Mouse (Mus musculus): ENCODE measurements around the gene Ccdc88b. TPM values are rescaled to one million over a fixed set of nuclear protein-coding genes. Genes with fewer than 3 reads are reported as not detected.

Gene Ccdc88b
- polyA plus RNA-seq, 1 experiment from 2014 or later = 0.68 TPM

GRCm38 (mm10) chr19:6852393-6853305 lies 5.4 kb downstream of the Ccdc88b start:
- Histone ChIP-seq H3K27me3 (replicated peaks; ENCODE audit: control insufficient read depth, insufficient read depth, low read length) (peaks cover 15% of the 10 kb centered on the region), H3K4me3 (replicated peaks; ENCODE audit: low read length) (no peak overlapping the region), H3K4me2 (ENCODE audit: low read length) (no peak overlapping the region), H3K4me1 (replicated peaks; ENCODE audit: control insufficient read depth, insufficient read depth, low read length) (peaks cover 10% of the 10 kb centered on the region), H3K9ac (replicated peaks; ENCODE audit: low read depth, low read length) (no peak overlapping the region), H3K9me3 (ENCODE audit: control insufficient read depth, low read length) (no peaks in the 10 kb centered on the region), H3K36me3 (ENCODE audit: control insufficient read depth, insufficient read depth) (no peaks in the 10 kb centered on the region), H3K27ac (ENCODE audit: low read length) (no peak overlapping the region)
- no peak for ATAC-seq
- WGBS = 72% methylated on average over 21 of the region's 21 CpGs

DNA sequence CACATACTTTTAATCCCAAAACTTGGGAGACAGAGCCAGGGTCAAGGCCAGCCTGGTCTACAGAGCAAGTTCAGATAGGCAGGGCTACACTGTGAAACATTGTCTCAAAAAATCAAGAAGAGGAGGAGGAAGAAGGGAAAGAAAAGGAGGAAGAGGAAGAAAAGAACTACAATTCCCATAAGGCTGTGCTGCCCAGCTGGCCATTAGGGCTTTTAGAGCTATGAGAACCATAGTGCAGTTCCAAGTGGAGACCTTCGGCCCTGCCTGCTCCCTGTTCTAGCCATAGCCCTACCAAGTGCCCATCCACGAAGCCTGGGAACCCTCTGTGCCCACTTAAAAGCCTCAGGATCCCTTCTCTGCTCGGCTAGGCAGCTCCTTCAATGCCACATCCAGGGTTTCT lies 6.5 kb downstream of the Ccdc88b start:
- no peak for ATAC-seq
- no peak overlapping the region for H3K4me3 ChIP-seq (replicated peaks; ENCODE audit: low read length)
- peaks cover 21% of the 10 kb centered on the region for H3K27me3 ChIP-seq (replicated peaks; ENCODE audit: control insufficient read depth, insufficient read depth, low read length)

GRCm38 (mm10) chr19:6849506-6850068 lies 8.4 kb downstream of the Ccdc88b start:
- Histone ChIP-seq H3K27ac (ENCODE audit: low read length) (no peak overlapping the region), H3K9me3 (ENCODE audit: control insufficient read depth, low read length) (no peaks in the 10 kb centered on the region), H3K4me1 (replicated peaks; ENCODE audit: control insufficient read depth, insufficient read depth, low read length) (peaks cover 5% of the 10 kb centered on the region), H3K4me3 (replicated peaks; ENCODE audit: low read length) (no peak overlapping the region), H3K9ac (replicated peaks; ENCODE audit: low read depth, low read length) (no peak overlapping the region), H3K4me2 (ENCODE audit: low read length) (no peak overlapping the region), H3K27me3 (replicated peaks; ENCODE audit: control insufficient read depth, insufficient read depth, low read length) (peaks cover 20% of the 10 kb centered on the region), H3K36me3 (ENCODE audit: control insufficient read depth, insufficient read depth) (no peaks in the 10 kb centered on the region)
- WGBS = 74% methylated on average over 23 of the region's 23 CpGs
- ATAC-seq = no peak

More for the DNA sequence above, 6.5 kb downstream of the Ccdc88b start:
- 88% methylated on average over 3 of the region's 3 CpGs for WGBS
- Histone ChIP-seq H3K36me3 (ENCODE audit: control insufficient read depth, insufficient read depth) (no peaks in the 10 kb centered on the region), H3K4me1 (replicated peaks; ENCODE audit: control insufficient read depth, insufficient read depth, low read length) (peaks cover 10% of the 10 kb centered on the region), H3K9me3 (ENCODE audit: control insufficient read depth, low read length) (no peaks in the 10 kb centered on the region), H3K9ac (replicated peaks; ENCODE audit: low read depth, low read length) (no peak overlapping the region), H3K4me2 (ENCODE audit: low read length) (no peak overlapping the region), H3K27ac (ENCODE audit: low read length) (no peak overlapping the region)

GRCm38 (mm10) chr19:6847841-6848517 lies 10.0 kb downstream of the Ccdc88b start:
- H3K4me2 ChIP-seq (ENCODE audit: low read length) = peak overlapping the region; percentile 17; the same call in 1 of the 2 replicates
- H3K27me3 ChIP-seq (replicated peaks; ENCODE audit: control insufficient read depth, insufficient read depth, low read length) = peaks cover 19% of the 10 kb centered on the region
- H3K9ac ChIP-seq (replicated peaks; ENCODE audit: low read depth, low read length) = no peak overlapping the region
- peaks cover 5% of the 10 kb centered on the region for H3K4me1 ChIP-seq (replicated peaks; ENCODE audit: control insufficient read depth, insufficient read depth, low read length)
- WGBS = 3% methylated on average over 31 of the region's 31 CpGs
- H3K4me3 ChIP-seq (replicated peaks; ENCODE audit: low read length) = no peak overlapping the region
- ATAC-seq = no peak
- no peaks in the 10 kb centered on the region for H3K36me3 ChIP-seq (ENCODE audit: control insufficient read depth, insufficient read depth)
- no peak overlapping the region for H3K27ac ChIP-seq (ENCODE audit: low read length)
- no peaks in the 10 kb centered on the region for H3K9me3 ChIP-seq (ENCODE audit: control insufficient read depth, low read length)

DNA sequence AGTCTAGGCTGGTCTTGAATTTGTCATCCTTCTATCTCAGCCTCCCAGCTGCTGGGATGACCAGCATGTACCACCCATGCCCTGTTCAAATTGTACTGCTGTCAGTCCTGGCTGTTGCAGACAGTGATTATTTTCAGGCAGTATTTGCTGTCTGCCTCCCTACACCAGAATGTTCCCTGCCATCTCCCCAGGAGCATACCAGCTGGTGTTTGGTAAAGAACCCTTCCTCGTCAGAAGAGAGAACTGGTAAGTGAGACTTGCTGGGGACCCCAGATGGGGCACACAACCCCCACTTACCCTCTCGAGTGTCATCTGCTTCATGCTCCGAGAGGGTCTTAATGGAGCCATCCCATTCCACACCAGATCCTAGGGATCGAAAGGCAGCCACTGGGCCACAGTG lies 12.0 kb downstream of the Ccdc88b start:
- ATAC-seq = no peak
- no peak overlapping the region for H3K4me3 ChIP-seq (replicated peaks; ENCODE audit: low read length)
- H3K36me3 ChIP-seq (ENCODE audit: control insufficient read depth, insufficient read depth) = no peaks in the 10 kb centered on the region
- no peaks in the 10 kb centered on the region for H3K9me3 ChIP-seq (ENCODE audit: control insufficient read depth, low read length)
- no peak overlapping the region for H3K9ac ChIP-seq (replicated peaks; ENCODE audit: low read depth, low read length)
- 60% methylated on average over 4 of the region's 4 CpGs for WGBS
- peaks cover 5% of the 10 kb centered on the region for H3K4me1 ChIP-seq (replicated peaks; ENCODE audit: control insufficient read depth, insufficient read depth, low read length)
- H3K27me3 ChIP-seq (replicated peaks; ENCODE audit: control insufficient read depth, insufficient read depth, low read length) = peaks cover 25% of the 10 kb centered on the region
- no peak overlapping the region for H3K4me2 ChIP-seq (ENCODE audit: low read length)
- no peak overlapping the region for H3K27ac ChIP-seq (ENCODE audit: low read length)

DNA sequence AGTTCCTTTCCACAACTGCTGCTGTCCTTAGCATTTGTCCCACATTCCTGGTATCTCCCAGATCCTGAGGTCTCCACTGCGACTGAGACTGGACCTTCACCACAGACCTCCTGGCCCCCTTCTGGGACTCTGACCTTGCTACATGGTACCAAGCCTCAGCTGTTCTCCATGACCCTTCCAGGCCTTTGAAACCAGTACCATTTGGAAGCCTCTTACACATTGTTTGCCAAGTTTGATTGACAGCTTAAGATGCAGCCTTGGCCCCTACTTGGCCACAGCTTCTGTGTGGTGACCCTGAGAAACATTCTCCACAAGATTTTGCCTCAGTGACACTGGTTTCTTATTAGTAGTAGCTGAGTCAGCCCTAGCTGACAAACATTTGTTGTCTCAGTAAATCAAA lies 15.7 kb downstream of the Ccdc88b start:
- WGBS = 76% methylated on average over 1 of the region's 1 CpGs
- Histone ChIP-seq H3K4me2 (ENCODE audit: low read length) (no peak overlapping the region), H3K9ac (replicated peaks; ENCODE audit: low read depth, low read length) (no peak overlapping the region), H3K27me3 (replicated peaks; ENCODE audit: control insufficient read depth, insufficient read depth, low read length) (peaks cover 11% of the 10 kb centered on the region), H3K4me1 (replicated peaks; ENCODE audit: control insufficient read depth, insufficient read depth, low read length) (peaks cover 17% of the 10 kb centered on the region), H3K27ac (ENCODE audit: low read length) (no peak overlapping the region), H3K9me3 (ENCODE audit: control insufficient read depth, low read length) (no peaks in the 10 kb centered on the region), H3K4me3 (replicated peaks; ENCODE audit: low read length) (no peak overlapping the region), H3K36me3 (ENCODE audit: control insufficient read depth, insufficient read depth) (no peaks in the 10 kb centered on the region)
- no peak for ATAC-seq

DNA sequence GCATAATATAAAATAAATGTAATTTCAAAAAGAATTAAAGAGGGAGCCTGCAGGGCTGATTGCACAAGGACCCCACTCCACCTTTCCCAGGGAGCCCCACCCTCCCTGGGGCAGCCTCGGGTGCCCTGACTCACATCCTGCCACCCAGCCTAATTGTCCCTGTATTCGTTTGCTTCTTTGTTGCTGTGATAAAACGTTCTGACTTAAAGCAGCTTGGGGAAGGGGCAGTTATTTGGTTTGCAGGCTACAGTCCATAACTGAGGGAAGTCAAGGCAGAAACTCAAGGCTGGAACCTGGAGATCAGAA lies 16.8 kb downstream of the Ccdc88b start:
- Histone ChIP-seq H3K9me3 (ENCODE audit: control insufficient read depth, low read length) (no peaks in the 10 kb centered on the region), H3K4me2 (ENCODE audit: low read length) (no peak overlapping the region), H3K4me3 (replicated peaks; ENCODE audit: low read length) (no peak overlapping the region)

DNA sequence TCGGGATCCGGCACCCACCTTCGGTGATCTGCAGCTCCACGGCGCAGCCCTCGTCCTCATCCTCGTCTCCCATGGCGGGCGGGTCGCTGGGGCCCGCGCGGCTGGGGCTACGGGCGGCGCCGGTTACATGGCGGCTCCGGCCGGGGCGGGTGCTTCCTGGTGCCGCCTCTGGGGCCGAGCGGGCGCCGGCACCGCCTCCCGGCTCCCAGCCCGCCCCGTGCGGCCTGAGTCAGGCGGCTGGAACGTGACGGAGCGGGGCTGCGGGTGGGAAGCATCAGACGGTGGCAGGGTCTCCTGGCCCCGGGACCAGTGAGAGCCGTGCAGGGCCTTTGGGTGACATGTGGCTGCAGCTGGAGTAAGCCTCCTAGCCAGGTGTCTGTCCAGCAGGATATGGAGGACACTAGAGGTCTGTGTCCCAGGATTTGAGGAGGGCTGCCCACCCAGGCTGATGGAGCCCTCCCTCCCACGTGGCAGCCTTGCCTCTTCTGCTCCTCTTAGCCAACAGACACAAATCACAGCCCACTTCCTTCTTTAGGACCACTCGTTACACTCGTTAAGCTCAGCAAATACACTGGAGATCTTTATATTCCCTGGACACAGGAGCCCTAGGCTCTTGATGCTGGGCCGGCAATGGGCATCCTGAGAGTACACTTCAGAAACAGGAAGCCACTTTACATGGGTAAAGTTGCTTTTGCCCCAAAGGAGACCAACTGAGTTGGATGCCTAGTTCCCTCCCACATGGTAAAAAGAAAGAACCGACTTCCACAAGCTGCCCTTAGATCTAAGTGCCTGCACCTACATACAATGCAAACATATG lies 17.3 kb downstream of the Ccdc88b start, which contains the start of gene Rps6ka4:
Rps6ka4 (minus strand) TSS at position 162 of the 817 bp plus-strand sequence.
- H3K4me2 ChIP-seq (ENCODE audit: low read length) = peak within 1 kb of the TSS; percentile 99
- H3K9ac ChIP-seq (replicated peaks; ENCODE audit: low read depth, low read length) = peak within 1 kb of the TSS; percentile 74
- H3K27ac ChIP-seq (ENCODE audit: low read length) = no peak within 1 kb of the TSS
- peak; percentile 80 for ATAC-seq
- H3K4me1 ChIP-seq (replicated peaks; ENCODE audit: control insufficient read depth, insufficient read depth, low read length) = peaks cover 17% of the 10 kb centered on the region
- no peaks in the 10 kb centered on the region for H3K36me3 ChIP-seq (ENCODE audit: control insufficient read depth, insufficient read depth)
- peak within 1 kb of the TSS; percentile 71 for H3K4me3 ChIP-seq (replicated peaks; ENCODE audit: low read length)
- no peaks in the 10 kb centered on the region for H3K9me3 ChIP-seq (ENCODE audit: control insufficient read depth, low read length)
- H3K27me3 ChIP-seq (replicated peaks; ENCODE audit: control insufficient read depth, insufficient read depth, low read length) = peaks cover 8% of the 10 kb centered on the region
- 1% methylated on average over 41 of the region's 44 CpGs for WGBS

More for the DNA sequence above, 16.8 kb downstream of the Ccdc88b start:
- Histone ChIP-seq H3K4me1 (replicated peaks; ENCODE audit: control insufficient read depth, insufficient read depth, low read length) (peaks cover 17% of the 10 kb centered on the region), H3K9ac (replicated peaks; ENCODE audit: low read depth, low read length) (no peak overlapping the region), H3K27ac (ENCODE audit: low read length) (no peak overlapping the region), H3K36me3 (ENCODE audit: control insufficient read depth, insufficient read depth) (no peaks in the 10 kb centered on the region), H3K27me3 (replicated peaks; ENCODE audit: control insufficient read depth, insufficient read depth, low read length) (peaks cover 8% of the 10 kb centered on the region)
- WGBS = 12% methylated on average over 3 of the region's 3 CpGs
- no peak for ATAC-seq

Measured in forebrain, embryonic 16.5 days (tissue).